8 mouse cellular contexts compared by ENCODE assay signal in the genomic region with DNA sequence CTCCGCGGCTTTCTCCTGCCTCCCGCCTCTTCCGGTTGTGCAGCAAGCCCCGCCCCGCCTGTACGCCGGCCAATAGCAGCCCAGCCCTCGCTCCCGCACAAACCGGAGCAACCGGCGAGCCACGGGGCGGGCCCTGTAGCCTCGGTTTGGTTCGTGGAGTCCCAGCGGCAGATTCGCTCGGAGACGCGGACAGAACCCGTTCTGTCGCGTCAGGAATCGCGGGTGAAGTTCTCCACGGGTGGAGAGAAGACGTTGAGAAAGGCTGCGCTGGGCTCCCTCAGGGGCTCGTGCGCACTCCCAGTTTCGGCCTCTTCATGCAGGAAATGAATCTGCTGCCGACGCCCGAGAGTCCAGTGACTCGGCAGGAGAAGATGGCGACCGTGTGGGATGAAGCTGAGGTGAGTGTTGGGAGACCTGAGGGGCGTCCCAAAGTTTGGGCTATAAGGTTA. TPM values are rescaled to one million over a fixed set of nuclear protein-coding genes. Genes with fewer than 3 reads are reported as not detected.
DNase-seq lines count a peak whose midpoint lies in the region; ATAC-seq lines count a peak whose summit lies in the region.

A gene (plus strand): TSS at position 76 of the 449 bp plus-strand sequence.

- peak; percentile 97 for ATAC-seq in inflammation-experienced regulatory T-cells, adult 6 months
- ATAC-seq in megakaryocyte-erythroid progenitor cell, adult 5-6 weeks (replicated peaks; ENCODE audit: low FRiP score, low TSS enrichment, poor library complexity, severe bottlenecking) = peak; percentile 98

- peak; percentile 95 for DNase-seq in adipocyte (ENCODE audit: low spot score)
- DNase-seq in embryo, embryonic 10 days (ENCODE audit: low spot score) = peak; percentile 96
- peak; percentile 99 for DNase-seq in gastrocnemius, postnatal 14 days
- DNase-seq in left cerebral cortex, postnatal 10 days (ENCODE audit: extremely low spot score in 1 of 2, low spot score in 2 of 2) = peak; percentile 93 to 99
- DNase-seq in right cerebral cortex, postnatal 25 days = peak; percentile 97
- peak; percentile 96 to 97 for DNase-seq in urinary bladder, postnatal 4 days (ENCODE audit: low spot score in 2 of 2)

- intact Hi-C loops in gastrocnemius, postnatal 14 days (cut with DNase I; ENCODE audit: low total_unique reads) = no loop called here
- intact Hi-C loops in left cerebral cortex, postnatal 10 days (cut with DNase I) = loop anchor here (5.0 kb wide), 1 partner anchor 152 kb away; a partner anchor contains a TSS

RNA-seq across cellular contexts. Expression of the gene that starts here (rescaled TPM):
- 100 to 1,000 TPM; 279 to 288 TPM for total RNA-seq in gastrocnemius, postnatal 14 days (2021)
- 100 to 1,000 TPM; 197 to 219 (median 204) TPM for polyA plus RNA-seq in inflammation-experienced regulatory T-cells, adult 6 months (2017; shearing (Covaris generic))
- 100 to 1,000 TPM; 207 to 208 TPM for total RNA-seq in left cerebral cortex, postnatal 10 days (2021)
- total RNA-seq in megakaryocyte-erythroid progenitor cell, adult 5-6 weeks (2014; fragmentation: Nextera tagmentation) = 172 and 200 TPM in 2 replicates
- total RNA-seq in megakaryocyte-erythroid progenitor cell, adult 5-6 weeks (2017) = 297 and 355 TPM in 2 replicates

Comparison
In these comparisons a context has a peak if more than half of its experiments do, and no peak if none do; other contexts are left out.
1. Peak in every context shown above with its lines: DNase-seq and ATAC-seq.